Mouse (Mus musculus) C2C12 (cell line): ENCODE measurements around the gene Bscl2.

Experiments used
- CEBPB ChIP-seq: IDR thresholded peaks from one replicate; pipeline ENCODE4 v1.6.1; 2011; ENCODE audit warnings: low read depth, mild to moderate bottlenecking, control low read depth, moderate library complexity
- CTCF ChIP-seq: IDR thresholded peaks from one replicate; pipeline ENCODE4 v1.5.1; 2011; ENCODE audit not compliant: control insufficient read depth, insufficient read depth, insufficient read length
- MAX ChIP-seq: IDR thresholded peaks from one replicate; pipeline ENCODE4 v1.6.1; 2011; ENCODE audit warnings: mild to moderate bottlenecking, control low read depth
- MYOD1 ChIP-seq: IDR thresholded peaks from one replicate; pipeline ENCODE4 v1.6.1; 2011; ENCODE audit warnings: low read depth; ENCODE audit not compliant: control insufficient read depth, insufficient read length
- MYOG ChIP-seq: IDR thresholded peaks from one replicate; pipeline ENCODE4 v1.6.1; 2011; ENCODE audit not compliant: control insufficient read depth, insufficient read length; ENCODE audit errors: extremely low read depth
- USF1 ChIP-seq: IDR thresholded peaks from one replicate; pipeline ENCODE4 v1.6.1; 2011; ENCODE audit warnings: low read depth, mild to moderate bottlenecking, control low read depth, moderate library complexity

GRCm38 (mm10) chr19:8820424-8820956, 16.8 kb upstream of the Bscl2 start:
- TF ChIP-seq CTCF (no peak), MAX (no peak), USF1 (no peak), MYOG (no peak), MYOD1 (no peak), CEBPB (no peak)
